In genomic region chr17:13867475-13867874, GRCm38 (mm10) we compare ENCODE assay signal across 8 mouse cellular contexts.
DNase-seq lines count a peak whose midpoint lies in the region; ATAC-seq lines count a peak whose summit lies in the region.

No protein-coding gene starts in this region.

- no peak overlapping the region for H3K4me2 ChIP-seq in kidney, embryonic 16.5 days (replicated peaks; ENCODE audit: low read depth, low read length)

- no peaks in the 10 kb centered on the region for H3K9me3 ChIP-seq in kidney, embryonic 16.5 days (ENCODE audit: low read length)

- no peak overlapping the region for H3K4me3 ChIP-seq in kidney, embryonic 16.5 days (ENCODE audit: low read length)

- peak; percentile 13 to 20 for DNase-seq in adrenal gland, postnatal 36 days
- no peak for DNase-seq in adrenal gland, postnatal 25 days
- peak; percentile 20 for DNase-seq in embryo, embryonic 9.5 days (ENCODE audit: extremely low spot score)
- peak; percentile 77 for DNase-seq in lung, postnatal 25 days (ENCODE audit: low spot score)
- DNase-seq in frontal cortex, adult 2 months (ENCODE audit: extremely low spot score in 1 of 2, low spot score in 1 of 2), result no peak
- no peak for DNase-seq in neural tube, embryonic 10.5 days (ENCODE audit: extremely low spot score, low spot score)
- DNase-seq in right cerebral cortex, postnatal 25 days, result no peak

- WGBS in kidney, embryonic 16.5 days, result 49% methylated on average over 6 of the region's 6 CpGs

- H3K4me1 ChIP-seq in kidney, embryonic 16.5 days (ENCODE audit: insufficient read depth, low read length), result peaks cover 7% of the 10 kb centered on the region; the same call in 1 of the 2 replicates

- H3K27ac ChIP-seq in kidney, embryonic 16.5 days (ENCODE audit: low read length), result peak overlapping the region; percentile 59

- H3K36me3 ChIP-seq in kidney, embryonic 16.5 days (ENCODE audit: insufficient read depth, low read length), result peaks cover 32% of the 10 kb centered on the region; the same call in 1 of the 2 replicates

- ATAC-seq in kidney, embryonic 16.5 days (ENCODE audit: low FRiP score, low TSS enrichment), result peak; percentile 76; the same call in 1 of the 2 replicates

- no peaks in the 10 kb centered on the region for H3K27me3 ChIP-seq in kidney, embryonic 16.5 days (ENCODE audit: insufficient read depth, low read length)

- H3K9ac ChIP-seq in kidney, embryonic 16.5 days (replicated peaks; ENCODE audit: low read length), result no peak overlapping the region

Comparison
In these comparisons a context has a peak if more than half of its experiments do, and no peak if none do; other contexts are left out.
1. DNase-seq: peak in adrenal gland, postnatal 36 days (2 of 2), embryo, embryonic 9.5 days (single experiment) and lung, postnatal 25 days (single experiment); none in adrenal gland, postnatal 25 days (single experiment), frontal cortex, adult 2 months (0 of 2), neural tube, embryonic 10.5 days (single experiment) and right cerebral cortex, postnatal 25 days (single experiment).